Mouse (Mus musculus) C2C12 (cell line): ENCODE results near the gene Sec62.

Experiments used
- CEBPB ChIP-seq: IDR thresholded peaks from one replicate; pipeline ENCODE4 v1.6.1; 2011; ENCODE audit warnings: low read depth, mild to moderate bottlenecking, control low read depth, moderate library complexity
- CTCF ChIP-seq: IDR thresholded peaks from one replicate; pipeline ENCODE4 v1.5.1; 2011; ENCODE audit not compliant: control insufficient read depth, insufficient read depth, insufficient read length
- MAX ChIP-seq: IDR thresholded peaks from one replicate; pipeline ENCODE4 v1.6.1; 2011; ENCODE audit warnings: mild to moderate bottlenecking, control low read depth
- MYOD1 ChIP-seq: IDR thresholded peaks from one replicate; pipeline ENCODE4 v1.6.1; 2011; ENCODE audit warnings: low read depth; ENCODE audit not compliant: control insufficient read depth, insufficient read length
- USF1 ChIP-seq: IDR thresholded peaks from one replicate; pipeline ENCODE4 v1.6.1; 2011; ENCODE audit warnings: low read depth, mild to moderate bottlenecking, control low read depth, moderate library complexity

DNA sequence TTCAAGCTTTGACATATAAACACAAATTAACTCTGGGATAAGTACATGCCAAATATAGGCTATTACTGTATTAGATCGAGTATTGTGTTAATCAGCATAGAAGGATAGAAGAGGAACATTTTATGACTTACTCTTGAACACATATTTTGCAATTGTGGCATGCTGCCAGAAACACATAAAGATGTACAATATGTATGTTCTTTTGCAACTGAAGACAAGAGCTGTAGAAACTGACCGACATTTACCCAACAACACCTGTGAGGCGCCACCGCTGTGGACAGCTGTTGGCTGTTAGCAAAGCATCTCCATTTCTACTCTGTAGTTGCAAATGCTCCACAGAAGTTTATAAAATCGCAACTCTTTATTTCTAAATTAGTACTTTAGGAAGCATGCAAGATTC lies 33.4 kb downstream of the Sec62 start:
- TF ChIP-seq CTCF (no peak), CEBPB (no peak), MAX (no peak), USF1 (no peak), MYOD1 (no peak)
